Mouse (Mus musculus): ENCODE results near the gene Nup62. TPM values are rescaled to one million over a fixed set of nuclear protein-coding genes. Genes with fewer than 3 reads are reported as not detected.
A peak's percentile ranks its signal among the peaks of the same experiment; 100 is the strongest.

Nup62 gene
- total and polyA plus RNA-seq, 3 experiments: 27.1 to 36.0 (median 28.0) TPM

GRCm38 (mm10) chr7:44814952-44815553 is 835 bp upstream of the Nup62 start:
- Histone ChIP-seq H3K27ac (peak overlapping the region; percentile 93), H3K4me3 (peak overlapping the region; percentile 81), H3K4me1 (ENCODE audit: control insufficient read depth, insufficient read depth, low read length) (peaks cover 17% of the 10 kb centered on the region), H3K9ac (ENCODE audit: low read depth, low read length) (peak overlapping the region; percentile 62), H3K27me3 (ENCODE audit: control insufficient read depth, insufficient read depth, low read length) (no peaks in the 10 kb centered on the region), H3K79me2 (replicated peaks; ENCODE audit: control insufficient read depth, insufficient read depth, low read length) (peaks cover 2% of the 10 kb centered on the region; the same call in 1 of the 2 replicates), H3K36me3 (ENCODE audit: control insufficient read depth, insufficient read depth, low read length) (peaks cover 12% of the 10 kb centered on the region)
- 39% methylated on average over 14 of the region's 14 CpGs for WGBS
- TF ChIP-seq EP300 (IDR thresholded peaks at IDR 0.05; ENCODE audit: insufficient read depth, low read depth, low read length): no peak
- peak; percentile 20 to 39 for DNase-seq
- intact Hi-C loops (cut with DNase I): loop anchor here (2.0 to 10.0 kb wide), 2 partner anchors 66 to 440 kb away; partner anchors contain the start of gene Vrk3

DNA sequence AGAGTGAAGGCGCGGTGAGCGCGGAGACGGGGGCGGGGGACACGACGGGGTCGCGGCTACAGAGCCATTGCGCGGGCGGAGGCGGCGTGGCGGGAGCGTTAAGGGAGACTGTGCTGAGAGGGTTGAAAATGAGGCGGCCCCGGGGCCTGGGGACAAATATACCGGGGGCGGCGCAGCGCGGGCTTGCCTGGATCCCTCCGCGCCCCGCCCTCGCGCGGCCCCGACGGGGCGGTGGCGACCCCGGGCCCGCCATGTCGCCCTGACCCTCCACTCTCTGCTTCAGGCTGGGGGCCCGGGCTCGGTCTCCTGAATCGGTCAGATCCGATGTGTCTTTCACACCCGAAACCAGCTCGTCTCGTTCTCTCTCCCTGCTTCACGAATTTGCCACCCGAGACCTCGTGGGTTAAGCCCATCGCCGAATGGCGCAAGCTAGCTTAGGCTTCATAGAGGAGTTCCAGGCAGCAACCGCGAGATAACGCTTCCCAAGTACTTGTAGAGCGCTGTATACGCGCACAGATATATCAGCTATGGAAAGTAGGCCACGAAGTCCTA is 658 bp downstream of the Nup62 start, which contains the start of gene Atf5:
TSS of gene Atf5 (minus strand) at position 189 of the 552 bp plus-strand sequence.
- H3K27ac ChIP-seq: peak within 1 kb of the TSS; percentile 93
- peak within 1 kb of the TSS; percentile 97 for H3K9ac ChIP-seq (ENCODE audit: low read depth, low read length)
- peak; percentile 83 for DNase-seq
- H3K36me3 ChIP-seq (ENCODE audit: control insufficient read depth, insufficient read depth, low read length): peaks cover 14% of the 10 kb centered on the region
- WGBS: under 1% methylated on average over 55 of the region's 57 CpGs
- no peak for TF ChIP-seq CTCF (IDR thresholded peaks at IDR 0.05)
- no peak for TF ChIP-seq EP300 (IDR thresholded peaks at IDR 0.05; ENCODE audit: insufficient read depth, low read depth, low read length)
- 0 out of 2 replicates have a peak, but pooled peaks have one; percentile 12 for TF ChIP-seq POLR2A (IDR thresholded peaks at IDR 0.05; ENCODE audit: insufficient read depth, low read depth, low read length)
- intact Hi-C loops (cut with DNase I): loop anchor here (2.0 to 10.0 kb wide), 2 partner anchors 76 to 442 kb away; partner anchors contain the start of gene Med25
- peaks cover 3% of the 10 kb centered on the region for H3K79me2 ChIP-seq (replicated peaks; ENCODE audit: control insufficient read depth, insufficient read depth, low read length)
- H3K4me3 ChIP-seq: peak within 1 kb of the TSS; percentile 81
- peaks cover 21% of the 10 kb centered on the region for H3K4me1 ChIP-seq (ENCODE audit: control insufficient read depth, insufficient read depth, low read length)
- no peaks in the 10 kb centered on the region for H3K27me3 ChIP-seq (ENCODE audit: control insufficient read depth, insufficient read depth, low read length)

- Histone ChIP-seq H3K79me2 (replicated peaks; ENCODE audit: control insufficient read depth, insufficient read depth, low read length) (peaks cover 3% of the 10 kb centered on the region), H3K9ac (ENCODE audit: low read depth, low read length) (peak overlapping the region; percentile 97), H3K27me3 (ENCODE audit: control insufficient read depth, insufficient read depth, low read length) (no peaks in the 10 kb centered on the region), H3K27ac (peak overlapping the region; percentile 93), H3K36me3 (ENCODE audit: control insufficient read depth, insufficient read depth, low read length) (peaks cover 14% of the 10 kb centered on the region), H3K4me3 (peak overlapping the region; percentile 81), H3K4me1 (ENCODE audit: control insufficient read depth, insufficient read depth, low read length) (peaks cover 21% of the 10 kb centered on the region)
- DNase-seq: no peak
- TF ChIP-seq EP300 (IDR thresholded peaks at IDR 0.05; ENCODE audit: insufficient read depth, low read depth, low read length) (no peak), CTCF (IDR thresholded peaks at IDR 0.05) (no peak), POLR2A (IDR thresholded peaks at IDR 0.05; ENCODE audit: insufficient read depth, low read depth, low read length) (no peak)
- WGBS: 4% methylated on average over 3 of the region's 3 CpGs
- intact Hi-C loops (cut with DNase I): loop anchor here (2.0 to 10.0 kb wide), 2 partner anchors 75 to 443 kb away; partner anchors contain the start of gene Med25
These were observed 1.6 kb downstream of the Nup62 start for GRCm38 (mm10) chr7:44817441-44817840.

DNA sequence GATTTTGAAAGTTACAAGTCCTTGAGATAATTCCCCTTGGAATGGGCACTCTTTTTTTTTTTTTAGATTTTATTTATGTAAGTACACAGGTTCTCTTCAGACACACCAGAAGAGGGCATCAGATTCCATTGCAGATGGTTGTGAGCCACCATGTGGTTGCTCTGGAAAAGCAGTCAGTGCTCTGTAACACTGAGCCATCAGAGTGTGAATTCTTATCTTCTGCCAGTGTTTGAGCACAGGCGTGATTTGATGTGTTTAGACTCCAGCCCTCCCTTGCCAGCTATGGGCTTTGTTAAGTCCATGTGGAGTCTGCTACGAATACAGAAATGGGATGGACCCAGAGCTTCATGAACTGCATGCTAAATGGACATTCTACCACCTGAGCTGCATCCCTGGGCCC is 2.3 kb downstream of the Nup62 start:
- Histone ChIP-seq H3K27ac (peak overlapping the region; percentile 93), H3K4me1 (ENCODE audit: control insufficient read depth, insufficient read depth, low read length) (peaks cover 21% of the 10 kb centered on the region), H3K79me2 (replicated peaks; ENCODE audit: control insufficient read depth, insufficient read depth, low read length) (peaks cover 3% of the 10 kb centered on the region), H3K27me3 (ENCODE audit: control insufficient read depth, insufficient read depth, low read length) (no peaks in the 10 kb centered on the region), H3K36me3 (ENCODE audit: control insufficient read depth, insufficient read depth, low read length) (peaks cover 14% of the 10 kb centered on the region), H3K9ac (ENCODE audit: low read depth, low read length) (no peak overlapping the region), H3K4me3 (no peak overlapping the region; the same call in 1 of the 2 replicates)
- peak; percentile 7 to 23 for DNase-seq
- intact Hi-C loops (cut with DNase I): loop anchor here (10.0 kb wide), 1 partner anchor 443 kb away; no protein-coding TSS in a partner anchor
- 16% methylated on average over 2 of the region's 2 CpGs for WGBS
- TF ChIP-seq EP300 (IDR thresholded peaks at IDR 0.05; ENCODE audit: insufficient read depth, low read depth, low read length) (no peak), CTCF (IDR thresholded peaks at IDR 0.05) (peak; percentile 53), POLR2A (IDR thresholded peaks at IDR 0.05; ENCODE audit: insufficient read depth, low read depth, low read length) (no peak)

- Histone ChIP-seq H3K79me2 (replicated peaks; ENCODE audit: control insufficient read depth, insufficient read depth, low read length) (peaks cover 3% of the 10 kb centered on the region), H3K4me3 (peak overlapping the region; percentile 14; the same call in 1 of the 2 replicates), H3K9ac (ENCODE audit: low read depth, low read length) (peak overlapping the region; percentile 50), H3K36me3 (ENCODE audit: control insufficient read depth, insufficient read depth, low read length) (peaks cover 14% of the 10 kb centered on the region), H3K4me1 (ENCODE audit: control insufficient read depth, insufficient read depth, low read length) (peaks cover 21% of the 10 kb centered on the region), H3K27me3 (ENCODE audit: control insufficient read depth, insufficient read depth, low read length) (no peaks in the 10 kb centered on the region), H3K27ac (peak overlapping the region; percentile 93)
- WGBS: 20% methylated on average over 6 of the region's 6 CpGs
- peak; percentile 67 to 82 for DNase-seq
- no peak for TF ChIP-seq EP300 (IDR thresholded peaks at IDR 0.05; ENCODE audit: insufficient read depth, low read depth, low read length)
- TF ChIP-seq POLR2A (IDR thresholded peaks at IDR 0.05; ENCODE audit: insufficient read depth, low read depth, low read length): 0 out of 2 replicates have a peak, but pooled peaks have one; percentile 16
- intact Hi-C loops (cut with DNase I): loop anchor here (10.0 kb wide), 1 partner anchor 444 kb away; no protein-coding TSS in a partner anchor
These were observed 2.9 kb downstream of the Nup62 start for GRCm38 (mm10) chr7:44818751-44819235.

Data from heart, adult 2 months (tissue).